Mouse (Mus musculus): Measurements from ENCODE around the gene Dvl2. TPM values are rescaled to one million over a fixed set of nuclear protein-coding genes. Genes with fewer than 3 reads are reported as not detected.

The Dvl2 gene
- polyA plus RNA-seq, 2 experiments: 40.3 to 65.4 TPM

GRCm38 (mm10) chr11:70028401-70029129 is 28.2 kb downstream of the Dvl2 start:
- peak overlapping the region; percentile 38; the same call in 1 of the 2 replicates for H3K9ac ChIP-seq (ENCODE audit: low read depth, low read length, severe bottlenecking)

GRCm38 (mm10) chr11:70029130-70029801 is 28.9 kb downstream of the Dvl2 start:
- Histone ChIP-seq H3K4me1 (ENCODE audit: control insufficient read depth, insufficient read depth, low read length) (peaks cover 46% of the 10 kb centered on the region), H3K9ac (ENCODE audit: low read depth, low read length, severe bottlenecking) (peak overlapping the region; percentile 38; the same call in 1 of the 2 replicates), H3K36me3 (ENCODE audit: control insufficient read depth, insufficient read depth, low read length) (peaks cover 39% of the 10 kb centered on the region), H3K4me3 (replicated peaks; ENCODE audit: low read length) (peak overlapping the region; percentile 23), H3K27me3 (ENCODE audit: control insufficient read depth, insufficient read depth, low read length) (no peaks in the 10 kb centered on the region), H3K9me3 (ENCODE audit: control insufficient read depth, low read length) (no peaks in the 10 kb centered on the region), H3K4me2 (replicated peaks; ENCODE audit: low read depth, low read length, severe bottlenecking) (peak overlapping the region; percentile 50), H3K27ac (replicated peaks; ENCODE audit: low read depth, low read length) (peak overlapping the region; percentile 83)
- TF ChIP-seq POLR2A (IDR thresholded peaks at IDR 0.05; ENCODE audit: borderline replicate concordance, extremely low read depth, insufficient read depth, insufficient read length): no peak
- WGBS: 1% methylated on average over 20 of the region's 20 CpGs
- ATAC-seq (ENCODE audit: low FRiP score, low read depth): peak; percentile 83
- peak; percentile 96 for DNase-seq (ENCODE audit: low spot score)

More at GRCm38 (mm10) chr11:70028401-70029129, 28.2 kb downstream of the Dvl2 start:
- peak overlapping the region; percentile 50 for H3K4me2 ChIP-seq (replicated peaks; ENCODE audit: low read depth, low read length, severe bottlenecking)
- WGBS: 25% methylated on average over 12 of the region's 12 CpGs
- H3K4me1 ChIP-seq (ENCODE audit: control insufficient read depth, insufficient read depth, low read length): peaks cover 52% of the 10 kb centered on the region
- H3K27me3 ChIP-seq (ENCODE audit: control insufficient read depth, insufficient read depth, low read length): no peaks in the 10 kb centered on the region
- ATAC-seq (ENCODE audit: low FRiP score, low read depth): no peak
- H3K4me3 ChIP-seq (replicated peaks; ENCODE audit: low read length): peak overlapping the region; percentile 23
- no peak for DNase-seq (ENCODE audit: low spot score)
- H3K9me3 ChIP-seq (ENCODE audit: control insufficient read depth, low read length): no peaks in the 10 kb centered on the region
- peak overlapping the region; percentile 83 for H3K27ac ChIP-seq (replicated peaks; ENCODE audit: low read depth, low read length)
- peaks cover 34% of the 10 kb centered on the region for H3K36me3 ChIP-seq (ENCODE audit: control insufficient read depth, insufficient read depth, low read length)
- TF ChIP-seq POLR2A (IDR thresholded peaks at IDR 0.05; ENCODE audit: borderline replicate concordance, extremely low read depth, insufficient read depth, insufficient read length): no peak

GRCm38 (mm10) chr11:70029829-70030550 is 29.6 kb downstream of the Dvl2 start:
- peak overlapping the region; percentile 36; the same call in 1 of the 2 replicates for H3K9ac ChIP-seq (ENCODE audit: low read depth, low read length, severe bottlenecking)
- H3K27me3 ChIP-seq (ENCODE audit: control insufficient read depth, insufficient read depth, low read length): no peaks in the 10 kb centered on the region
- no peaks in the 10 kb centered on the region for H3K9me3 ChIP-seq (ENCODE audit: control insufficient read depth, low read length)
- H3K4me3 ChIP-seq (replicated peaks; ENCODE audit: low read length): peak overlapping the region; percentile 23
- 43% methylated on average over 10 of the region's 11 CpGs for WGBS
- H3K36me3 ChIP-seq (ENCODE audit: control insufficient read depth, insufficient read depth, low read length): peaks cover 41% of the 10 kb centered on the region
- peak overlapping the region; percentile 50 for H3K4me2 ChIP-seq (replicated peaks; ENCODE audit: low read depth, low read length, severe bottlenecking)
- H3K27ac ChIP-seq (replicated peaks; ENCODE audit: low read depth, low read length): peak overlapping the region; percentile 83
- ATAC-seq (ENCODE audit: low FRiP score, low read depth) (no peak), DNase-seq (ENCODE audit: low spot score) (no peak)
- no peak for TF ChIP-seq POLR2A (IDR thresholded peaks at IDR 0.05; ENCODE audit: borderline replicate concordance, extremely low read depth, insufficient read depth, insufficient read length)
- H3K4me1 ChIP-seq (ENCODE audit: control insufficient read depth, insufficient read depth, low read length): peaks cover 46% of the 10 kb centered on the region

- TF ChIP-seq POLR2A (IDR thresholded peaks at IDR 0.05; ENCODE audit: borderline replicate concordance, extremely low read depth, insufficient read depth, insufficient read length): no peak
- ATAC-seq (ENCODE audit: low FRiP score, low read depth): no peak
- DNase-seq (ENCODE audit: low spot score): no peak
- 96% methylated on average over 28 of the region's 28 CpGs for WGBS
- no peak overlapping the region for H3K9ac ChIP-seq (ENCODE audit: low read depth, low read length, severe bottlenecking)
- no peak overlapping the region for H3K27ac ChIP-seq (replicated peaks; ENCODE audit: low read depth, low read length)
- no peaks in the 10 kb centered on the region for H3K9me3 ChIP-seq (ENCODE audit: control insufficient read depth, low read length)
- no peaks in the 10 kb centered on the region for H3K27me3 ChIP-seq (ENCODE audit: control insufficient read depth, insufficient read depth, low read length)
- peaks cover 44% of the 10 kb centered on the region for H3K4me1 ChIP-seq (ENCODE audit: control insufficient read depth, insufficient read depth, low read length)
- no peak overlapping the region for H3K4me2 ChIP-seq (replicated peaks; ENCODE audit: low read depth, low read length, severe bottlenecking)
- H3K4me3 ChIP-seq (replicated peaks; ENCODE audit: low read length): no peak overlapping the region
- peaks cover 44% of the 10 kb centered on the region for H3K36me3 ChIP-seq (ENCODE audit: control insufficient read depth, insufficient read depth, low read length)
Measured at GRCm38 (mm10) chr11:70030651-70031320, 30.4 kb downstream of the Dvl2 start.

GRCm38 (mm10) chr11:70031321-70031670 is 30.9 kb downstream of the Dvl2 start:
- WGBS: 97% methylated on average over 11 of the region's 11 CpGs
- ATAC-seq (ENCODE audit: low FRiP score, low read depth) (no peak), DNase-seq (ENCODE audit: low spot score) (no peak)

More at GRCm38 (mm10) chr11:70031321-70031670, 30.9 kb downstream of the Dvl2 start:
- H3K4me1 ChIP-seq (ENCODE audit: control insufficient read depth, insufficient read depth, low read length): peaks cover 39% of the 10 kb centered on the region
- TF ChIP-seq POLR2A (IDR thresholded peaks at IDR 0.05; ENCODE audit: borderline replicate concordance, extremely low read depth, insufficient read depth, insufficient read length): no peak
- no peaks in the 10 kb centered on the region for H3K27me3 ChIP-seq (ENCODE audit: control insufficient read depth, insufficient read depth, low read length)
- H3K4me3 ChIP-seq (replicated peaks; ENCODE audit: low read length): no peak overlapping the region
- H3K4me2 ChIP-seq (replicated peaks; ENCODE audit: low read depth, low read length, severe bottlenecking): no peak overlapping the region
- H3K9ac ChIP-seq (ENCODE audit: low read depth, low read length, severe bottlenecking): no peak overlapping the region
- H3K36me3 ChIP-seq (ENCODE audit: control insufficient read depth, insufficient read depth, low read length): peaks cover 49% of the 10 kb centered on the region
- no peaks in the 10 kb centered on the region for H3K9me3 ChIP-seq (ENCODE audit: control insufficient read depth, low read length)
- H3K27ac ChIP-seq (replicated peaks; ENCODE audit: low read depth, low read length): no peak overlapping the region

Data from limb, embryonic 14.5 days (tissue).